Mouse (Mus musculus) layer of hippocampus, postnatal 10 days (tissue): ENCODE measurements around the gene Ankrd12. TPM values are rescaled to one million over a fixed set of nuclear protein-coding genes. Genes with fewer than 3 reads are reported as not detected.

Experiments used
- DNase-seq, 2 experiments: peaks; one replicate each; pipeline ENCODE4 v3.0.0; 2021; ENCODE audit warnings: low spot score in 2 of 2
- long read RNA-seq: library from polyadenylated mRNA; stranded (forward); transcript quantifications from one replicate; pipeline ENCODE4 v2.0.0, GENCODE M21; 2023
- total RNA-seq, 2 experiments: library from RNA; stranded (reverse); gene quantifications; 2 replicates each; pipeline ENCODE4 v1.2.3; 2021

Gene Ankrd12
- 100 to 1,000 TPM; 102 to 116 TPM for total RNA-seq
- long read RNA-seq, partial matches to known transcripts, result 8 of 13 reads
- long read RNA-seq, other reads (novel, unspliced or antisense), result 5 of 13 reads

GRCm38 (mm10) chr17:66076934-66077333 lies at the start of gene Ankrd12:
Ankrd12 (minus strand) TSS chr17:66077089.
- peak; percentile 95 to 96 for DNase-seq

DNA sequence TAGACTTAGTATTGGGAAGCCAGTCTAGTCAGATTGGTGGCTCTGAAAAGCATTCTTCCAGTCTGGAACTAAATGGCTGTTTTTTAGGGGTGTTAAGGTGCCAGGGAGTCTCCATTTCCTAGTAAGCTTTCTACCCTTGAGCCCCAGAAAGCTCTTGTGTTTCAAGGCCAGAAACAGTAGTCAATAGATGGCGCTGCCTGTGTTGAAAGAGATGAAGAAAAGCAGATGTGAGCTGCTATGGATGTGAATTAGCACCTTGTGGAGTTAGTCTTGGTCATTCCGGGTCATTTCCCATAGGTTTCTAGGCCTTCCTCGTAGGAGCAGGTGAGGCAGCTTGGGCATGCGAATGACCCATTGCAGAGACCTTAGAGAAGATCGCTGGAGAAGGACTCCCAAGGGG lies 48.3 kb upstream of the Ankrd12 start:
- no peak for DNase-seq

DNA sequence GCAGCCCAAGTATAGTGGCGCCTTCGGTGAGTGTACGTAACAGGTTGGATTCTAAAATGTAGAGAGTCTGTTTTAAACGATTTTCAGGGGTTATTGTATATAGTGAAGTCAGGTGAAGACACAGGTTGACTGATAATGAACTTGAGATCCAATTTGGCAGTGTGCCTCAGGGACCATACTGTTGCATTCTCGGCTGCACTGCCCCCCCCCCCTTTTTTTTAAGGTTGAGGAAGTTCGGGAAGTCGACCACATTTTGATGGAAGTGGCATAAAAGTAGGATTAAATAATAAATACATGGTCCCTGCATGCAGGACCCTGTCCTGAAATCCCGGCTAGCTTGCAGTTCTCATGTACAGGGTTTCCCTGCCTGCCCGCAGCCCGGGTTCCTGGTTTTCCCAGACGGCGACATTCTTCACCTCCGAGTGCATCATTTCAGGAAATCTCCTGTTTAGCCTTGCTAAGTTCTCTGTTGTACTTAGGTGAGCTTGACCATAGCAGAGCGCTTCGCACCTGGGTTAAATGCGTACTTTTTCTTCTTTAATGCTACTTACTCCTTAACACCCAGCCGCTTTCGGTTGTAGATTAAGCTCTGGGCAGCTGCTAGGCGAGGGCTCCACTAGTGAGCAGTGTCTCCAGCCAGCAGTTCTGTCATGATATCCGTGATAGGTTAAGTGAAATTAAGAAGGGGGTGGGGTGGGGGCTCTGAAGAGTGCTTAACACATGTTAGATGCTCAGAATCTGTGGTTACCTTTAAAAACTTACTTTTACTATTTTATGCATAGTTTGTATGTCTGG lies 47.1 kb upstream of the Ankrd12 start:
- no peak for DNase-seq

DNA sequence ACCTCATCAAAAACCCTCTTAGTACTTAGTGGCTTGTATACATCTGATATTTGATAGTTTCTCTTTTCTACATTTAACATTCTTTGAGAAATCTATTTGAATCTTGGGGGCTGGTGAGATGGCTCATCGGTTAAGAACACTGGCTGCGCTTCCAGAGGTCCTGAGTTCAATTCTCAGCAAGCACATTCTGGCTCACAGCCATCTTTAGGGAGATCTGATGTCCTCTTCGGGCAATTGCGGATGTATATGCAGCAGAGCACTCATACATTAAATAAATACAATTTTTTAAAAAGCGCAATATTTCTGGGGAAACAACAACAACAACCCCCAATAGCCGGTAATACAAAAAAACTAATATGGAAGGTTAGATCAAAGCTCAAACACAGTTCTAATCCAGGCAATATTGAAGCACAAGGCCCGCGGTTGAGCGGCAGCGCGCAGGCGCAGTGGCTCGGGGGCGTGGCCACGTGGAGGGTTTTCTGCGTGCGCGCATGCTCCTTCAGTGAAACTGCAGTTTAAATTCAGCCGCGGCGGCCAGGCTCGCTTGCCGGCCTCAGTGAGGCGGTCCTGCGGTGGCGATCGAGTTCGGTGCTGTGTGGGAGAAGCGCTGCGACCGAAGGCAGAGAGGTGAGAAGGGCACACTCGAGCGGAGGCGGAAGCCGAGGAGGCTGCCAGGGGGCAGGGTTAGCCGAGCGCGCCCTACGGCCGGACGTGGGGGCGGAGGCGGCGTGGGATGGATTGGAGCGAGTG lies 46.4 kb upstream of the Ankrd12 start, which contains the start of gene Ddx11:
Ddx11 (plus strand) TSS at position 455 of the 750 bp plus-strand sequence.
- peak; percentile 96 to 97 for DNase-seq

DNA sequence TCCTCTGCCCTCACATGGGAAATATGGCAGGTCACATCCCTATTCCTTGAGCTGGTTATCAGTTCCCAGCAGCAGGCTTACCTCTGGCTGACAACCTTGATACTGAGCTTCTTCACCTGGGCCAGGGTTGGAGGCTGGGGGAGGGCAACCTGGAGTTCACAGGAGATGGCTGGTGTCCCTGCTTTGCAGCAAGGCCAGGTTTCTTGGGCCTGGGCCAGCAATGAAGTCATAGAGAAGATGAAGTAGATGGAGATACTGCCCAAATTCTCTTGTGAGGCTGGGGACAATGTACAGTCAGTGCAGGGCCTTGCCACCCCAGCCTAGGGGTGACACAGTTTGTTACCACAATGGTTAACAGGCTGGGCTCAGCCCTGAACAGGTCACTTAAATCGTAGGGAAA lies 43.8 kb upstream of the Ankrd12 start:
- no peak for DNase-seq

DNA sequence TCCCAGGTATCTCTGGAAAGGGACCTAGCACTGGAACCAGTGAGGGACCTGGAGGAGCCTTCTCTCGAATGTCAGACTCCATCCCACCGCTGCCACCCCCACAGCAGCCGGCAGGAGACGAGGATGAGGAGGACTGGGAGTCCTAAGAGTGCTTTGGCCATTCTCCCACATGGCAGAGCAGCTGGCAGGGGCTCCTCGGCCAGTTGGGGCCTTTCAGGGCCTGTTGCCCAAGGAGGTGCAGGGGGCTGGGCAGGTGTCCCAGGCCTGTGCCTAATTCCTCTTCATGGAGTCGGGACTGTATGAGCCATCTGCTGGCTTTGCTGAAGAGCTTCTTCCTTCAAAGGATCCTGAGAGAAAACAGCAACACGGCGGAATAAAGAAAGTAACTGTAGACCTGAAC lies 42.1 kb upstream of the Ankrd12 start:
- DNase-seq, result no peak

DNA sequence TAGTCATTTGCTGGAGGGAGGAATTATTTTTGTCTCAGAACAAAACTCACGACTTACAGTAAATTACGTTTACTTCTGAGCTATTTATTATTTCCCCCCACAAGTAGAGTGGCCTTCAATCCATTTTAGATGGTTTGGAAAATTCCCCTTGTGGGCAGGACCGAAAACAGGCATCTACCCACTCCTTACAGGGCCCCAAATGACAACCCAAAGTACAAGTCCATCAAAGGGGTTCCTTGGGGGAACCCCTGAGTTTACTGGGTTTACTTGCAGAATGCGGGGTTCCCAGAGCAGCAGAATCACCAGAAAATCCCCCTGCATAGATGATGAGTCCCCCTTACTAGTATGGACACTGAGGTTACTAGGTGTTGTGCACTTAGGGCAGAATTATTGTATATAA lies 35.3 kb upstream of the Ankrd12 start:
- no peak for DNase-seq

DNA sequence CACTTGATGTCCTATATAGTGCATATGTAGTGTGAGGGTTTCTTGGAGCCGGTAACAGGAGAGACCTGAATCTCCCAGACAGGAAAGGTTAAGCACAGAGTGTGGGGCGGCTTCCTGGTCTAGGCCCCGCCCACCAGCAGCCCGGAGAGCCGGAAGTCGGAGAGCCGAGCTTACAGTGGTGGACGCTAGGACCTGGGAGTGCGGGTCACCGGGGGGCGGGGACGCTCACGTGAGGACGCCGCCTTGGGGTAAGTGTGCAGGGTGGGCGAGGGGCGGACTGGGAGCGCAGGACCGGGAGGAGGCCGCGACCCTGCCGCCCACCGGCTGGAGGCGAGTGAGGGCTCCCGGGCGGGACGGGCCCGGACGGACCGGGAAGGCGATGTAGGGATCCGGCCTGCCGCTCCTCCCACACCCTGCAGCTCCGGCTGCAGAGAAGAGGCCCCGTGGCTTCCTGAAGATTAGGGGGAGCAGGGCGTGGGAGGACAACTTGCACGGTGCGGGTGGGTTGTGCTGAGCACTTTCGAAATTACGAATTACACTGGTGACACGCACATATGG lies 34.6 kb upstream of the Ankrd12 start, which contains the start of gene Washc1:
Washc1 (plus strand) TSS at position 144 of the 558 bp plus-strand sequence.
- DNase-seq, result peak; percentile 79 to 90

GRCm38 (mm10) chr17:66110746-66111145 lies 33.9 kb upstream of the Ankrd12 start:
- DNase-seq, result no peak

DNA sequence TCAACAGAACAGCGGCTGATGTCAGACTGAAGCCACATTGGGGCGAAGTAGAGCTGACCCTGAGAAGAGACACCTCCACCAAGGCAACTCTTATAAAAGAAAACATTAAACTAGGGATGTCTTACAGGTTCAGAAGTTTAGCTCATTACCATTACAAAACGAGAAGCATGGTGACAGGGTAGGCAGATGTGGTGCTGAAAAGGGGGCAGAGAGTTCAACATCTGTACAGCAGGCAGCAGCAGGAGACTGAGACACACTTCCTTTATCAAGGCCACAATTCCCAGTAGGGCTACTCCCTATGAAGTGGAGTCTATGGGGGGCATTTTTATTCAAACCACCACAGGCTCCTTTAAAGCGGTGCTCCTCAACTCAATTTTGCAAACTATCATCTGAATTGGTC lies 31.3 kb upstream of the Ankrd12 start:
- no peak for DNase-seq

DNA sequence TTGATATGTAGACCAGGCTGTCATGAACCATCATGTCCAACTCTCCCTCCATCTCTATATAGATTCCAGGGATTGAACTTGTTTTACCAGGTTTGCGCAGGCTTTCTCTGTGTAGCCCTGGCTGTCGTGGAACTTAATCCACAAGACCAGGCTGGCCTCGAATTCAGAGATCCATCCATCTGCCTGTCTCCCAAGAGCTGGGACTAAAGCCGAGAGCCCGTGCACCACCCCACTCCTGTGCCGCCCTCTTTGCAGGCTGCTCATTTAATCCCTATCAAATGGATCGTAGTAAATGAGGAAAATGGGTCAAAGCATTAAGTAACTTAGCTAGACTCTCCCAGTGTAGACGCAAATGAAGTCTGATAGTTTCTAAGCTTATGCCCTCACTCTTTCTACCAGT lies 30.6 kb upstream of the Ankrd12 start:
- DNase-seq, result no peak

DNA sequence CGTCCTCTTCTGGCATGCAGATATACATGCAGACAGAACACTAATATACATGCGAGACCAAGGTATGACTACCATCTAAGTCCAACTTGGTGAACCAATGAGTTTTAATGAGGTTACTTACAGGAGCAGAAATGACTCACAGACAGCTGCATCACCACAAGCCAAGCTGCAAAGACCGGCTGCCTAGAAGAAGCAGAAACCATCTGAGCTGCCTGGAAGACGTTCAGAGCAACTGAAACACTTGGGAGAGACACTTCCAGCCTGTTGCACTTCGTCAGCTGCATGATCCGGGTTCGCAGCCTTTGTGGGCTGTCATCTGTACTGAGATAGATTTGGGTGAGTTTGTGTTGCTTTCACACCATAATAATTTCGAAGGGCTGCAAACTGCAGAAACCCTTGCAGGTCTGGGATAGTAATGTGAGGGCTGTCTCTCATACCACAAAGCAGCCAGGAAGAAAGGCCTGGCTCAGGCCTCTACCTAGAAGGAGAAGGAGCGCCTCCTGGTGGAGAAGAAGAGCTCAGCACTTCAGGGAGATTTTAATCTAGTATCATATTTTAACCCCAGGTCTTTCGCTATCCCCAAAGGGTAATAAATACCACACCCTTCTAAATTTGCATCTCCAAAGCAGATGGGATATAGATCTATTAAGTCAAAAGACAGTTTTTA lies 29.8 kb upstream of the Ankrd12 start:
- peak; percentile 59 to 66 for DNase-seq

GRCm38 (mm10) chr17:66104076-66104475 lies 27.2 kb upstream of the Ankrd12 start:
- DNase-seq, result no peak

- DNase-seq, result peak; percentile 80 to 89
Measured at GRCm38 (mm10) chr17:66101380-66102330, 24.8 kb upstream of the Ankrd12 start, which contains the start of gene Ndufv2. Ndufv2 (minus strand) TSS chr17:66101559.

DNA sequence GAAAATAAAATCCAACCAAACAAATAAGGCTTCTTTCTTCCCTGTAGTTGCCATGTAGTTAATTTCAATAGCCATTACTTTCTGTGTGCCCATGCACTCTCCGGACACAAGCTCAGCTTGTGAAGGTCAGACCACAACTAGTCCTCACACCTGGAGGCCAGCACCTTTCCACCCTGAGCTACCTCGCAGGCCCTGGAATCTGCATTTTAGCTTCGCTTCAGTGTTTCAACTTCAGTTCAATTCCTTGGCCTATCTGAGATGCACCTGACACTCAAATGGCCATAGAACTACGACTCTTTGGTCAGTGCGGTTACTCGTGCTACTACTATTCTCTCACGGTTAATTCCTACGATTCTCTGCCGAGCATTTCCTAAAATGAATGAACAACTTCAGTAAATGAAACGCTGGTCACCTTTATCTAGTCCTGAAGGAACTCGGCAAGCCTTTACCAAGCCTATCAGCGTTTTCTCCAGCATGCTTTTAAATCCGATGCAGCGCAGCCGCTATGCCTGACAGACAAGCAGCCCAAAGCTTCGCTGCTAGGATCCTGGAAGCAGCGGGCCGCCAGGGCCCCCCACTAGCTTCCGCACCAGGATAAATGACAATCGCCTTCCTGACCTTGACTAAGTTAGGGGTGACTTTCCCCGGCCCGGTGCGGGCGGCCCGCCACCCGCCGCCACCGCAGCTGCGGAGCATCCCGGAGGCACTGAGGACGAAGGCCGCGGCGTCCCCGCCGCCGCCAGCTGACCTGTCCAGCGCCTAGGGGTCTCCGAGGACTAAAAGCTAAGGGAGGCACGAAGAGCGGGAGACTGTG lies 23.9 kb upstream of the Ankrd12 start:
- no peak for DNase-seq

DNA sequence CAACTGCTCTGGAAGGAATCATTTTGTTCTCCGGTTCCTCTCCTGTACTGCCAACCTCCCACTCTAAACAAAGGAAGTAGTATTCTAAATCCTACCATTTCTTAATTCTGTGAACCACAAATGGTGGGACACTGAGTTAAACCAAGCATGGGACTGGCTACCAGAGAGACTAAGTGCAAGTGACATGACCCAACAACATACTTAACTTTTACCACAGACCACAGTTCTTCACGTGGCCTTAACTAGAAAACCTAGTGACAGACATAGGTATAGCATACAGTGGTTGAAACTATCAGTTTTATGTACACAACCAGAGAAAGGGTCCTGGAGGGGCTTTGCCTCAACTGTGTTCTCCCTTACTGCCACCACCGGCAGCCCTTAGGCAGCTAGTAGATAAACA lies 15.8 kb upstream of the Ankrd12 start:
- no peak for DNase-seq

DNA sequence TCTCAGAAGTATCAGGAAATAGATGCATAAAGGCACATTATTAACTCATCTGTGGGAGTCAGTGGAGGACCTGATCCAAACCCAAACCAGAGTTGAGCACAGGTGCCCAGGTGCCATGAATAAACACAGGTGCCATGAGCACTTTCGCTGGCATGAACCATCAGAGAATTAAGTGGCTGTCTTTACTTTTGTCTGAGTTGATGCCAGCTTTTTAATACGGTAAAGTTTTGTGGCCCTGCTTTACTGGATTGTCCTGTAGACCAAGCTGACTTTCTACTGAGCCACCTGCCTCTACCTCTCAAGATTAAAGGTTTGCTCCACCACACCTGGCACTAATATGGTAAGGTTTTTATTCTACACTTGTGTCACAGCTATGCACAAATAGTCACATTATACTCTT lies 15.2 kb upstream of the Ankrd12 start:
- no peak for DNase-seq

DNA sequence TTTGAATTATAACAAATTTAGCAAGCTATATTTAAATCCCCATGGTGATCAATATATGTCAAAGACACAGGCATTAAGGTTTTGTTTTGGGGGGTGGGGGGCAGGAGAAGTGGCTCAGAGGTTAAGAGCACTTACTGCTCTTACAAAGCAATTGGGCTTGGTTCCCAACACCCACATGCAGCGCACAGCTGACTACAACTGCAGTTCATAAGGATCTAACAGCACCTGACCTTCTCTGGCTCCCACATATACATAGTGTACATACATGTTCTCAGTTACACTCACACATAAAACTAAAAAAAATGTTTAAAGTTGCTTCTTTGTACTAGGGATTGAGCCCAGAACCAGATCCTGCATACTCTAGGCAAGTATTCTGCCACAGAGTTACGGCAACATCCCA lies 14.5 kb upstream of the Ankrd12 start:
- DNase-seq, result no peak

GRCm38 (mm10) chr17:66090251-66090650 lies 13.4 kb upstream of the Ankrd12 start:
- no peak for DNase-seq
